Mouse (Mus musculus) brain, embryonic 14.5 days (tissue): ENCODE measurements around the gene Cmtm5.

ENCODE experiments used
- CTCF ChIP-seq: fragments of 200-500 bp; IDR thresholded peaks from 2 replicates; pipeline ENCODE4 v1.5.1; 2012; ENCODE audit warnings: inconsistent platforms, mild to moderate bottlenecking, moderate library complexity, borderline replicate concordance; ENCODE audit not compliant: insufficient read depth, insufficient read length; ENCODE audit errors: extremely low read depth
- POLR2A ChIP-seq: fragments of 200-500 bp; IDR thresholded peaks from 2 replicates; pipeline ENCODE4 v1.6.1; 2012; ENCODE audit warnings: mild to moderate bottlenecking, inconsistent platforms, borderline replicate concordance; ENCODE audit not compliant: poor library complexity, insufficient read depth, insufficient read length, severe bottlenecking; ENCODE audit errors: extremely low read depth

DNA sequence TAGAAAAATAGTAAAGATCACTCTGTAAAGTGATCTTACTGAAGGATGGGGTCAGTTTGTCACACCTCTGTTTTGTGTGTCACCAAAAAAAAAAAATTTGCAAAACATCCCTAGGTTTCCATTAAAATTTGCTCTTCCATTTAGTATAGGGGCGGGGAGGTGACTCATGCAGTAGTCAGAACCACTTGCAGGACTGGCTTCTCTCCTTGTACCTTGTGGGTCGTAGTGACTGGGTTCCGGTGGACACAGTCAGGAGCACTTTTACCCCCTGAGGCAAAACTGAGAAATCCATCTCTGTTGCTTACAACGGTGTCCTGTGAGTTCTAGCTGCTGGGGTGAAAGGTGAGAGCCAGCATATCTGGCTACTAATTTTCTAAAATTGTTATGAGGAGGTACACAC lies 32.4 kb upstream of the Cmtm5 start:
- TF ChIP-seq CTCF (no peak), POLR2A (no peak)
